Mouse (Mus musculus) A20 (cell line): Measurements from ENCODE around the gene Rbp7.
A peak's percentile ranks its signal among the peaks of the same experiment; 100 is the strongest.
"Not testable (repeated sequence)": the region's sequence is repeated elsewhere in the genome, so short reads cannot be mapped to it uniquely, and the experiment has no call there.

Source experiments
- DNase-seq: peaks from one replicate; pipeline ENCODE4 v3.0.0-alpha.2; 2011; ENCODE audit warnings: low read depth, low spot score

Rbp7 gene

GRCm38 (mm10) chr4:149457163-149457562 is 2.4 kb upstream of the Rbp7 start:
- DNase-seq, result not testable (repeated sequence)

- DNase-seq, result no peak
Observed at GRCm38 (mm10) chr4:149454263-149454662, 515 bp downstream of the Rbp7 start.

DNA sequence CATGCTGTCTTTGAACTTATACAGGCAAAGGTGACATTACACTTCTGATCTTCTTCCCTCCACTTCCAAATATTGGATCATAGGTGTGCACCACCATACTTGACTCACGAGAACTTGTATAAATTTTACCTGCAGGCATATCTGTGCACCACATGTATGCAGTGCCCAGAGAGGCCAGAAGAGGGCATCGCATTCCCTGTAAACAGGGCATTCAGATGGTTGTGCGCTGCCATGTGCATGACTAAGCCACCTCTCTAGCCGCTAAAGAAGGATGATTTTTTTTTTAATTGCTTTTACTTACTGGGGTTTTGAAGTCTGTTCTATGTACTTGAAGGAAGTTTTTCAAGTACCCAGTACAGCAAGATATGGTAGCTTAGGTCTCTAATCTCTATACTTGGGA is 1.1 kb downstream of the Rbp7 start:
- peak; percentile 67 for DNase-seq

DNA sequence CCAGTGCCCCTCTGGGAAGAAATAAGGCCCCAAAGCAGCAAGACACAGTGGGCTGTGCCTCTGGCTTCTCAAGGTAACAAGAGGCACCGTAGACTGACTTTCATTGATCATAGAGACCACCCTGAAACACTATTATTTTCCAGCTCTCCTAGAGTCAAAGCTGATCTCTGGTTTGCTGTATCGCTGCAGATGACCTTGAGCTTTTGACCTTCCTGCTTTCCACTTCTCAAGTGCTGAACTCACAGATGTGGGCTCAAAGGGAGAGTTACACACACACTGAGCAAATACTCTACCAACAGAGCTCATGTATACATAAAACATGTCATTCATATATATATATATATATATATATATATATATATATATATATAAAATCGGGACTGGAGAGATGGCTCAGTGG is 4.1 kb downstream of the Rbp7 start:
- no peak for DNase-seq

GRCm38 (mm10) chr4:149446309-149446708 is 8.5 kb downstream of the Rbp7 start:
- DNase-seq, result no peak

GRCm38 (mm10) chr4:149445868-149446267 is 8.9 kb downstream of the Rbp7 start:
- DNase-seq, result no peak

DNA sequence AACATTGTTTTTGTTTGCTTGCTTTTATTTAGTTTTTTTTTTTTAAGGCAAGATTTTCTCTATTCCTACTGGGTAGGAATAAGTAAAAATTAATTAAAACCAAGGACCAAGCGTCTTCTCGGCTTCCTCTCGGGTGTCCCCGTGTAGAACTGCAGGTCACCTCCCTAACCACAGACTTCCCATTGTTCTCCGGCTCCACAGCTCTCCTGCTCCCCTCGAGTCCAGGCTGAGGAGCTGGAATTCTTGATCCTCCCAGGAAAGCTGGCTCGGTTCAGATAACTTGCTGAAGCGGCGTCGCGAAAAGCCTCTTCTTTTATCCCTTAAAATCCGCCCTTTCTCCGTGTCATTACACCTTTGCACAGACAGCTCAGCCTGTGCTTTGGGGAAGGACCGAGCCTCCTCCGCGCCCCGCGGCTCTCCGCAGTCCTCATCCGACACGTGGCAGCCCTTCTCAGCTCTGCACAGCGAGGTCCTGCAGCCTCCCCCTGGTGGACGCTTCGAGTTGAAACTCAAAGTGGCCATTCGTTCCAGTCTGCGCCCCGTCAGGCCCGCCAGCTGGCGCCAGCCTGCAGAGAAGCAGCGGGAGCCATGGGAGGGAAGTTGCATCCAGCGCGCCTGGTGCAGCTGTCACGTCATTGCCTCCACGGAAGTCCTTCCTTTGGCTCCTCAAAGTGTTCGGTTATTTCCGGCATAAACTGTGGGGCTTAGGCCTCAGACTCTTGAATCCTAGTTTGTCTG is 9.6 kb downstream of the Rbp7 start:
- DNase-seq, result peak; percentile 93

DNA sequence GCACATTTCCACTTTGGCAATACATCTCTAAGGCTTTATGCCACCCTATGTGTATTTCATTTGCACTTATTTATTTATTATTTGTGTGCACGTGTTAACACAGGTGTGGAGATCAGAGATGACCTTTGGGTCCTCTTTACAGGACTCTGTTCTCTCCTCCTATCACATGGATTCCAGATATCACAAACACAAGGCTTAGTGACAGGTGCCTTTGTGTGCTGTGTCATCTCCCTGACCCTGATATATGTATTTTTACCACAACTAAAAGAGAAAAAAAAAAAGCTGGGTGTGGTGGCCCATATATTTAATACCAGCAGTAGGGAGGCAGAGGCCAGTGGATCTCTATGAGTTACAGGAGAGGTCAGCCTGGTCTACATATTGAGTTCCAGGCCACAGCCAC is 10.3 kb downstream of the Rbp7 start:
- DNase-seq, result no peak

DNA sequence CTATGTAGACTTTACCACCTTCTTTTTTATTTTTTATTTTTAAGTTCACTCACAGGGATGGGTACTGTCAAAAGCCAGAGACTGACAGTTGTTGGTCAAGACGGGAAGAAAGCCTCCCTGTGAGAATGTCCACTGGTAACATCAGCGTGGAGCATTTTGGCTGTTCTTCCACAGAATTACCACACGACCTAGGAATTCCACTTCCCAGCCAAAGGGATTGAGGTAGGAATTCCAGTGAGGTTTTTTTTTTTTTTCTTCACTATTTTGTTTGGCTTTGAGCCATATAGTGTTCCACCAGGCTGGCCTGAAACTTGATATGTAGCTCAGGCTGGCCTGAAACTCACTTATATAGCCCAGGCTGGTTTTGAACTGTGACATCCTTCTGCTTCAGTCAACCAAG is 12.3 kb downstream of the Rbp7 start:
- no peak for DNase-seq

GRCm38 (mm10) chr4:149440576-149440975 is 14.2 kb downstream of the Rbp7 start:
- DNase-seq, result no peak

GRCm38 (mm10) chr4:149431887-149432286 is 22.9 kb downstream of the Rbp7 start:
- not testable (repeated sequence) for DNase-seq

DNA sequence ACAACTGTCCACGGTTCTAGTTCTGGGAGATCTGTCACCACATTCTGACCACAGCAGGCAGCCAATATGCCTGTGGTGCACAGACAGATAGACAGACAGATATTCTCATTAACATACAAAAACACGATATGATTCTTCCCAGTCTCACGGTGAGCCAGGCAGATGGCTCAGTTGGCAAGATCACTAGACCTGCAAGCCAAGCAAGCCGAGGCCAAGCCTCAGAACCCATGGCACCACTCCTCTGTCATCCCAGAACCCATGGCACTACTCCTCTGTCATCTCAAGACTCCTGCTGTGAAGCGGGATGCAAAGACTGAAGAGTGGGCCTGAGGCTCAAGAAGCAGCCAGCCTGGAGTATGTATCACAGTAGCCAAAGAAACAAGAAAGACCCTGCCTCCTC is 25.2 kb downstream of the Rbp7 start:
- DNase-seq, result no peak

DNA sequence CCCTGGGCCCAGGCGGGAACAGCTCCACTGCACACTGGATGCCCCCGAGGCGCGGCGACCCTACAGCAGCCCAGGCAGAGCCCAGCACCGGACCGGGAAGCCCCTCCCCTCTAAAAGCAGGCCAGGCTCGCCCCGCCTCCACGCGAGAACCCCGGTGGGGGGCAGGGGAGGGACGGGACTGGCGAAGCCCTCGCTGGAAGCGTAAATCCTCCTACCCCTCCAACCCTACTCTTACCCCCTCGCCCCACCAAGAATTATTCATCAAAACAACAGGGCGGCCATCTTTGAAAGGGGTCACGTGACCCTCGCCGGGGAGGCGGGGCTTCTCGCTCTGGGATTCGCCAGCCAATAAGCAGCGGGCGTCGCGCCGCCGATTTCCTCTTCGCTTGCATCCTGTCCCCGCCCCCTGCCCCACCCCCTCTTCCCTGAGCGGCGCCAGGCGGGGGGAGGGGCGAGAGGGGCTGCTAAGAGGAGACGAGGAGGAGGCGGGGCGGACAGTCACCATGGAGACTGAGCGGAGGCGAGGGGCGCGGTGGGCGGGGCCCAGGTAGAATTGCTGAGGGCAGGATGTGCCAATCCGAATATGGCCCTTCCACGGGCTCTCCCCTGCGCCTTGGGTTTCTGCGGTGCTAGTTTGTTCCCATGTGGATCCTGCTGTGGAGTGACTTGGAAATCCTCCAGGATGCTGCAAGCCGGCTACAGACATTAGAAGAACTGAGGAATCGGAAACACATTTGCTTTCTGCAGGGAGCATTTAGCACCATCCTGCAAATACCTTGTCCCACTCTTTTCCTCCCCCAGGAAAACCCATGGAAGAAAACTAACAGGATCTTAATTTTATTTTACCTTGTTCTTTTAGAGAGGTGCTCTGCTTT is 28.2 kb downstream of the Rbp7 start, which contains the start of gene Ube4b:
Ube4b (minus strand) TSS at position 425 of the 875 bp plus-strand sequence.
- DNase-seq, result peak; percentile 100

- no peak for DNase-seq
Observed at GRCm38 (mm10) chr4:149425801-149426292, 28.9 kb downstream of the Rbp7 start.

- DNase-seq, result no peak
Observed at GRCm38 (mm10) chr4:149424755-149425154, 30.0 kb downstream of the Rbp7 start.

GRCm38 (mm10) chr4:149417854-149418365 is 36.9 kb downstream of the Rbp7 start:
- DNase-seq, result no peak

- no peak for DNase-seq
Observed at GRCm38 (mm10) chr4:149416986-149417385, 37.8 kb downstream of the Rbp7 start.

GRCm38 (mm10) chr4:149416417-149416816 is 38.4 kb downstream of the Rbp7 start:
- no peak for DNase-seq

GRCm38 (mm10) chr4:149415651-149416169 is 39.1 kb downstream of the Rbp7 start:
- no peak for DNase-seq

DNA sequence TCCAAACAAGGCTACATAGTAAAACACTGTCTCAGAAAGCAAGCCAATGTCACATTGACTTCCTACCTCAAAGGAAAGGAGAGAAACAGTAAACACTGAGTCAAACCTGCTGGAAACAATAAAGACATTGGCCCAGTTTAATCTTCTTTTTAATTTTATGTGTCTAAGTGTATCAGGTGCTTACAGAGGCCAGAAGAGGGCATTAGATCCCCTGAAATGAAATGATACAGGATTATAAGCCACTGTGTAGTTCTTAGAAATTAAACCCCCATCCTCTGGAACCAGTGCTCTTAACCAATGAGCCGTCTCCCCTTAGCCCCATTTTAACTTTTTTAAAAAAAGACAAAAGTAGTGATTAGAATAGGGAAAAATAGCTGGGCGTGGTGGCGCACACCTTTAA is 40.5 kb downstream of the Rbp7 start:
- no peak for DNase-seq

DNA sequence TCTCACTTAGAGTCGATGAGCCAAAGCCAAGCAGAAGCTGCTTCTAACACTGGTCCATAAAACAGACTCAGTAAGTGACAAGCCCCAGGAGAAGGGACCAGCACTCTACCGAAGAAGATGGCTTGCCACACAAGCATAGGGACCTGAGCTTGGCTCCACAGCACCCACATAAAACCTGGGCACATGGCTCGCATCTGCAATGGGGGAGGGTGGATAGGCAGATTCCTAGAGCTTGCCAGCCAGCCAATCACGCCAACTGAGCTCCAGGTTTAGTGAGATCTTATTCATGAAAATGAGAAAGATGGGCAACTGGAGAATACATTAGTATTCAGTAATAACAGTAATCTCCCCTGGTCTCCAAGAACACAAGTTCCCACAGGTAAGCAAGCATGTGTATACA is 45.0 kb downstream of the Rbp7 start:
- no peak for DNase-seq

DNA sequence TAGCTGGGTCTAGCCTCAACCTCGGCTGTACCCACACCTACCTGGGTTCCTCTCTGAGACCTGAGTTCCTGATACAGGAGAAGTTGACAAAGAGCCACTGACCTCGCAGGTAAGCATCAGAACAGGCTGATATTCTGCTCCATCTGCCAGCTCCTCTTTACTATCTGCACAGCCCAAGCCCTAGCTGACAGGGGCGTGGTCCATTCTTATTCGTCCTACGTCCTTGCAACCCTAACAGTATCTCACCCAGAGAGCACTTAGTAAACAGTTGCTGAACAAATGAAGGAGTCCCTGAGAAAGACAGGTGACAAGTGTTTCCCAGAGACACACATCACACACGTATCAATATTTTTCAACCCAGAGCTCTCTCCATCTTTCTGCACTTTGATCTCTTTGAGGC is 46.4 kb downstream of the Rbp7 start:
- no peak for DNase-seq
